Mouse (Mus musculus) CH12.LX (cell line): Measurements from ENCODE around the gene Tmem131l. TPM values are rescaled to one million over a fixed set of nuclear protein-coding genes. Genes with fewer than 3 reads are reported as not detected.
"Not testable (repeated sequence)": the region's sequence is repeated elsewhere in the genome, so short reads cannot be mapped to it uniquely, and the experiment has no call there.

Source experiments
- DNase-seq: peaks from one replicate; pipeline ENCODE4 v3.0.0-alpha.2; 2013; ENCODE audit errors: extremely low read depth
- H3K27ac ChIP-seq: 2 replicates; pipeline ENCODE4 v1.5.1; 2012; ENCODE audit warnings: low read depth, mild to moderate bottlenecking, control low read depth, moderate library complexity; ENCODE audit not compliant: insufficient read depth
- H3K27me3 ChIP-seq: replicated peaks from 2 replicates; pipeline ENCODE3; 2012; ENCODE audit warnings: inconsistent platforms
- H3K36me3 ChIP-seq, 2 experiments: replicated peaks in 1 of 2; 2 replicates each; pipeline versions ENCODE3 to v1.6.1; 2012; ENCODE audit warnings: inconsistent platforms in 1 of 2, low read length in 1 of 2, mild to moderate bottlenecking in 1 of 2, mixed read lengths in 1 of 2, moderate library complexity in 1 of 2; ENCODE audit not compliant: control insufficient read depth in 1 of 2, insufficient read depth in 1 of 2
- H3K4me1 ChIP-seq, 2 experiments: 2 replicates each; pipeline ENCODE4 v1.6.1; 2012; ENCODE audit warnings: inconsistent platforms in 1 of 2, moderate library complexity in 1 of 2; ENCODE audit not compliant: insufficient read depth in 2 of 2, control insufficient read depth in 1 of 2
- H3K4me2 ChIP-seq: 2 replicates; pipeline ENCODE4 v1.6.1; 2012; ENCODE audit warnings: low read depth, mild to moderate bottlenecking, control low read depth; ENCODE audit not compliant: poor library complexity, insufficient read depth, severe bottlenecking
- H3K4me3 ChIP-seq, 3 experiments: fragments of 150-350 bp in 1 of 3; sonication (generic) in 1 of 3; replicated peaks in 1 of 3; 2 replicates each; pipeline versions ENCODE3 to v1.5.1; 2011 to 2012; ENCODE audit warnings: low read depth in 2 of 3, low read length in 2 of 3, mild to moderate bottlenecking in 2 of 3, moderate library complexity in 2 of 3, control low read depth in 1 of 3, improper control_type of control experiment in 1 of 3, inconsistent platforms in 1 of 3, mixed read lengths in 1 of 3; ENCODE audit not compliant: poor library complexity in 1 of 3
- H3K79me2 ChIP-seq: replicated peaks from 2 replicates; pipeline ENCODE4 v1.6.1; 2012; ENCODE audit warnings: mild to moderate bottlenecking, moderate library complexity; ENCODE audit not compliant: control insufficient read depth, poor library complexity, insufficient read depth, severe bottlenecking; ENCODE audit errors: extremely low read depth
- H3K9ac ChIP-seq: 2 replicates; pipeline ENCODE4 v1.6.1; 2012; ENCODE audit warnings: low read depth, mild to moderate bottlenecking, control low read depth, moderate library complexity; ENCODE audit not compliant: insufficient read depth
- H3K9me3 ChIP-seq: replicated peaks from 2 replicates; pipeline ENCODE3; 2012; ENCODE audit warnings: low read length, inconsistent platforms, mixed read lengths
- CHD2 ChIP-seq: IDR thresholded peaks from 2 replicates; pipeline ENCODE4 v1.6.1; 2011; ENCODE audit warnings: low read length, improper control_type of control experiment
- CTCF ChIP-seq, 2 experiments: IDR thresholded peaks in 1 of 2; conservative IDR thresholded peaks in 1 of 2; 2 replicates each; pipeline ENCODE4 v1.5.1; 2011 to 2012; ENCODE audit warnings: low read depth in 2 of 2, low read length in 2 of 2, improper control_type of control experiment in 1 of 2, inconsistent platforms in 1 of 2, mild to moderate bottlenecking in 1 of 2, moderate library complexity in 1 of 2
- E2F4 ChIP-seq: IDR thresholded peaks from 2 replicates; pipeline ENCODE4 v1.6.1; 2011; ENCODE audit warnings: low read depth, low read length, improper control_type of control experiment; ENCODE audit not compliant: insufficient replicate concordance
- EP300 ChIP-seq: IDR thresholded peaks from 2 replicates; pipeline ENCODE4 v1.6.1; 2011; ENCODE audit warnings: low read length, improper control_type of control experiment
- JUND ChIP-seq: conservative IDR thresholded peaks from 2 replicates; pipeline ENCODE4 v1.6.1; 2011; ENCODE audit warnings: low read depth, low read length, improper control_type of control experiment
- KAT2A ChIP-seq: IDR thresholded peaks from 2 replicates; pipeline ENCODE4 v1.6.1; 2012; ENCODE audit warnings: low read length, improper control_type of control experiment, inconsistent platforms; ENCODE audit not compliant: insufficient replicate concordance
- MAFK ChIP-seq: IDR thresholded peaks from 2 replicates; pipeline ENCODE4 v1.6.1; 2011; ENCODE audit warnings: low read length, improper control_type of control experiment; ENCODE audit not compliant: insufficient replicate concordance
- MAX ChIP-seq: IDR thresholded peaks from 2 replicates; pipeline ENCODE4 v1.6.1; 2011; ENCODE audit warnings: low read length, improper control_type of control experiment
- MYC ChIP-seq: IDR thresholded peaks from 2 replicates; pipeline ENCODE4 v1.6.1; 2011; ENCODE audit warnings: low read depth, mild to moderate bottlenecking, improper control_type of control experiment, low read length
- NELFE ChIP-seq: IDR thresholded peaks from 2 replicates; pipeline ENCODE4 v1.6.1; 2011; ENCODE audit warnings: low read depth, low read length, improper control_type of control experiment
- NRF1 ChIP-seq: IDR thresholded peaks from 2 replicates; pipeline ENCODE4 v1.6.1; 2014; ENCODE audit warnings: low read depth, mild to moderate bottlenecking, inconsistent platforms, low read length, improper control_type of control experiment, moderate library complexity
- POLR2A ChIP-seq: IDR thresholded peaks from 2 replicates; pipeline ENCODE4 v1.6.1; 2011; ENCODE audit warnings: low read depth, mild to moderate bottlenecking, improper control_type of control experiment, low read length
- RCOR1 ChIP-seq: conservative IDR thresholded peaks from 2 replicates; pipeline ENCODE4 v1.6.1; 2012; ENCODE audit warnings: low read depth, mild to moderate bottlenecking, inconsistent platforms, low read length, improper control_type of control experiment
- SIN3A ChIP-seq: IDR thresholded peaks from 2 replicates; pipeline ENCODE4 v1.6.1; 2012; ENCODE audit warnings: low read length, improper control_type of control experiment, inconsistent platforms
- SMC3 ChIP-seq: IDR thresholded peaks from 2 replicates; pipeline ENCODE4 v1.6.1; 2011; ENCODE audit warnings: low read depth, low read length, improper control_type of control experiment
- TCF12 ChIP-seq: IDR thresholded peaks from 2 replicates; pipeline ENCODE4 v1.6.1; 2014; ENCODE audit warnings: low read depth, mild to moderate bottlenecking, inconsistent platforms, low read length, improper control_type of control experiment
- UBTF ChIP-seq: IDR thresholded peaks from 2 replicates; pipeline ENCODE4 v1.6.1; 2012; ENCODE audit warnings: low read depth, mild to moderate bottlenecking, inconsistent platforms, low read length, improper control_type of control experiment, moderate library complexity
- USF2 ChIP-seq: conservative IDR thresholded peaks from 2 replicates; pipeline ENCODE4 v1.6.1; 2011; ENCODE audit warnings: low read depth, low read length, improper control_type of control experiment
- ZC3H11A ChIP-seq: IDR thresholded peaks from 2 replicates; pipeline ENCODE4 v1.6.1; 2012; ENCODE audit warnings: low read depth, mild to moderate bottlenecking, inconsistent platforms, low read length, improper control_type of control experiment
- ZMIZ1 ChIP-seq: IDR thresholded peaks from 2 replicates; pipeline ENCODE4 v1.6.1; 2012; ENCODE audit warnings: low read depth, mild to moderate bottlenecking, inconsistent platforms, low read length, improper control_type of control experiment
- ZNF384 ChIP-seq: IDR thresholded peaks from 2 replicates; pipeline ENCODE4 v1.6.1; 2012; ENCODE audit warnings: low read depth, low read length, improper control_type of control experiment, inconsistent platforms
- dilution Hi-C: fragments of 300-500 bp; cut with MboI; formaldehyde crosslinking; loops from 2 replicates; pipeline ENCODE4 v1.14.3; 2020; ENCODE audit warnings: low sequenced_read_pairs; ENCODE audit not compliant: extremely low pct_unique_long_range_greater_than_20kb, extremely low pct_ligation_motif_present
- in situ Hi-C: fragments of 300-500 bp; cut with MboI; formaldehyde crosslinking; loops from 3 replicates; pipeline ENCODE4 v1.14.3; 2019; ENCODE audit warnings: low sequenced_read_pairs, low pct_ligation_motif_present, low pct_unique_long_range_greater_than_20kb, mixed read lengths
- polyA plus RNA-seq: library from polyadenylated mRNA; unstranded; fragments of >175 nt; gene quantifications from 2 replicates; pipeline ENCODE4 v1.2.1, GENCODE M21; 2012; ENCODE audit warnings: low read depth; ENCODE audit not compliant: insufficient read length
- total RNA-seq, 2 experiments: library from RNA; depleted of rRNA; stranded (reverse); fragments of 300-350 nt in 1 of 2; fragments of >200 nt in 1 of 2; gene quantifications; 2 replicates each; pipeline ENCODE4 v1.2.3; 2012 to 2014

Gene Tmem131l
- total and polyA plus RNA-seq, 3 experiments = 32.7 to 89.7 (median 37.1) TPM

DNA sequence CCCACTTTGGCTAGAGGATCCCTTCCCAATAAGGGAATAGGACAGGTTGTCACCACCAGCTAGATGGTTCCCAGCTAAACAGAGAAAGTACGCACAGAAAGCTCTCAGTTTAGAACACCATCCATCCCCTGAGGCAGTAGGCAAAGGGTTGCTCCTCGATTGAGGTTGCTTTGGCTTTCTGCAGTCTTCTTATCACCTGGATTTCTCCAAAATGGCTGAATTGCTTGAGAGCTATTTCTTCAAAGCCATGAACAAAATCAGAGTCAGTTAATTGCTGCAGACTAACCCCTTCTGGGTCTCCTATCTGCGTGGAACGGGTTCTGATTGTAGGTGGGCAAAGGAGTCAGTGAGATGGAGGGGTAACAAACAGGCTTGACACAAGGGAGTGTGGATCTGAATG lies 161.2 kb downstream of the Tmem131l start:
- Histone ChIP-seq H3K79me2 (no peaks in the 10 kb centered on the region), H3K27me3 (no peaks in the 10 kb centered on the region), H3K27ac (no peak overlapping the region), H3K36me3 (no peaks in the 10 kb centered on the region), H3K4me3 (no peak overlapping the region), H3K9me3 (no peaks in the 10 kb centered on the region), H3K4me2 (no peak overlapping the region), H3K9ac (no peak overlapping the region), H3K4me1 (no peaks in the 10 kb centered on the region)
- TF ChIP-seq UBTF (no peak), NELFE (no peak), RCOR1 (no peak), E2F4 (no peak), ZC3H11A (no peak), CHD2 (no peak), CTCF (conservative IDR thresholded peaks at IDR 0.05 in 1 of 2, IDR thresholded peaks at IDR 0.05 in 1 of 2; ENCODE audit: low read depth in 2 of 2, low read length in 2 of 2) (no peak), MAX (no peak), KAT2A (no peak), TCF12 (no peak), MAFK (no peak), MYC (no peak), SMC3 (no peak), USF2 (no peak), NRF1 (no peak), ZNF384 (no peak), POLR2A (no peak)
- in situ Hi-C loops = no loop called here
- dilution Hi-C loops = no loop called here
- DNase-seq = no peak

DNA sequence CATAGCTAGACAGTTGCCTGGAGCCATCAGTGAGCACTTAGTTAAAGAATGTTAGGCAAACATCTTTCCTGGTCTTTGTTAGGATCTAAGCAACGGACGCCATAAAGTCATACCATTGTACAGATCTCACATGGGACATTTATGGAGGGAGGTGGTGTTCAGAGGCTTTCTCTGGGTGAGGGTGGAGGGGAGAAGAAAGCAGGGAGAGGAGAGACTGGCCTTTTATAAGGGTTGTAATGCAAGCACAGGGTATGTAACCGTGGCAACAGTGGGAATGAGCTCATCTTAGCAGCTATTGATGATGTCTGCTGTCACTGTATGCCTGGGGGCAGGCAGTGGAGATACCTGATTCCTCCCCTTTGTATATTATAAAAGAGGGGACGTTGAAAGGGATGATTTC lies 163.7 kb downstream of the Tmem131l start:
- dilution Hi-C loops = no loop called here

DNA sequence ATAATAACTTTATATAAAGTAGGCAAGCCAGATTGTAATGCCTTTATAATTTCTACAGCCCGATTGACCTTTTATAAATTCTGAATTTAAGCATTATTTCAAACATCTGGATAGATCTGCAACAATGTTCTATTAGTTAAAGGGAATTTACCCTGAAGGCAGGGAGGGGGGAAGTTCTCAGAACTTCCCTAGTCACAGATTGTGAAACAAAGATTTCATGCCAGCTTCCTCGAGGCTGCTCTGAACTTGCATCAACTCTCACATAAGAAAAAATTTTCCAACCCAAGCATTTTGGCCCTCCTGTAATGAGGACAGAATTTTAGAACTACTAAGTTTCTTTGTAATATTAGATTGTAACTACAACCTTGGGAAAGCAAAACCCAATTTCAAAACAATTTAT lies 164.9 kb downstream of the Tmem131l start:
- in situ Hi-C loops, H3K36me3 ChIP-seq, H3K4me3 ChIP-seq, H3K9me3 ChIP-seq, H3K4me2 ChIP-seq, H3K4me1 ChIP-seq, H3K27me3 ChIP-seq, dilution Hi-C loops, H3K79me2 ChIP-seq, DNase-seq, H3K27ac ChIP-seq, H3K9ac ChIP-seq: not testable (repeated sequence)

More for the DNA sequence above, 163.7 kb downstream of the Tmem131l start:
- no peaks in the 10 kb centered on the region for H3K36me3 ChIP-seq
- H3K27me3 ChIP-seq = no peaks in the 10 kb centered on the region
- no peak overlapping the region for H3K9ac ChIP-seq
- H3K27ac ChIP-seq = no peak overlapping the region
- DNase-seq = no peak
- no peak for TF ChIP-seq SMC3
- no peak for TF ChIP-seq NRF1
- TF ChIP-seq EP300 = no peak
- no peak for TF ChIP-seq MAX
- no peak for TF ChIP-seq ZNF384
- no peak for TF ChIP-seq ZMIZ1
- no peak for TF ChIP-seq JUND
- TF ChIP-seq SIN3A = no peak
- no peak for TF ChIP-seq CHD2
- no peak overlapping the region for H3K4me3 ChIP-seq
- no peaks in the 10 kb centered on the region for H3K9me3 ChIP-seq
- in situ Hi-C loops = no loop called here
- H3K4me1 ChIP-seq = no peaks in the 10 kb centered on the region
- H3K4me2 ChIP-seq = no peak overlapping the region
- H3K79me2 ChIP-seq = no peaks in the 10 kb centered on the region

GRCm38 (mm10) chr3:83872853-83873252 lies 167.1 kb downstream of the Tmem131l start:
- H3K9me3 ChIP-seq, H3K27me3 ChIP-seq, H3K27ac ChIP-seq, DNase-seq, H3K4me2 ChIP-seq, H3K36me3 ChIP-seq, in situ Hi-C loops, H3K4me1 ChIP-seq, dilution Hi-C loops, H3K4me3 ChIP-seq, H3K79me2 ChIP-seq, H3K9ac ChIP-seq: not testable (repeated sequence)
